Mouse (Mus musculus) intestine, embryonic 16.5 days (tissue): ENCODE measurements around the gene Golga4. TPM values are rescaled to one million over a fixed set of nuclear protein-coding genes. Genes with fewer than 3 reads are reported as not detected.
"Not testable (repeated sequence)": the region's sequence is repeated elsewhere in the genome, so short reads cannot be mapped to it uniquely, and the experiment has no call there.

Experiments
- ATAC-seq: fragments of 200-750 bp; cut with Nextera tagmentation; 2 replicates; pipeline ENCODE4 v1.8.0; 2017; ENCODE audit warnings: moderate TSS enrichment, moderate library complexity
- H3K27ac ChIP-seq: fragments of 300-500 bp; sonication (generic); 2 replicates; pipeline ENCODE4 v1.5.1; 2014; ENCODE audit warnings: mild to moderate bottlenecking, low read length
- H3K27me3 ChIP-seq: fragments of 300-500 bp; sonication (generic); replicated peaks from 2 replicates; pipeline ENCODE4 v1.6.1; 2014; ENCODE audit warnings: low read length, control low read depth, mixed read lengths; ENCODE audit not compliant: control insufficient read depth, insufficient read depth
- H3K36me3 ChIP-seq: fragments of 300-500 bp; sonication (generic); 2 replicates; pipeline ENCODE4 v1.6.1; 2014; ENCODE audit warnings: low read length, control low read depth; ENCODE audit not compliant: control insufficient read depth, insufficient read depth
- H3K4me1 ChIP-seq: fragments of 300-500 bp; sonication (generic); 2 replicates; pipeline ENCODE4 v1.6.1; 2014; ENCODE audit warnings: low read length, control low read depth, mixed read lengths; ENCODE audit not compliant: control insufficient read depth, insufficient read depth
- H3K4me2 ChIP-seq: fragments of 300-500 bp; sonication (generic); 2 replicates; pipeline ENCODE4 v1.6.1; 2014; ENCODE audit warnings: low read depth, low read length, control low read depth
- H3K4me3 ChIP-seq: fragments of 300-500 bp; sonication (generic); 2 replicates; pipeline ENCODE4 v1.5.1; 2014; ENCODE audit warnings: mild to moderate bottlenecking, low read length
- H3K9ac ChIP-seq: fragments of 300-500 bp; sonication (generic); 2 replicates; pipeline ENCODE4 v1.6.1; 2014; ENCODE audit warnings: low read depth, low read length
- H3K9me3 ChIP-seq: fragments of 300-500 bp; sonication (generic); 2 replicates; pipeline ENCODE4 v1.6.1; 2016; ENCODE audit warnings: low read length, control low read depth; ENCODE audit not compliant: control insufficient read depth
- WGBS: fragments of 180-500 bp; shearing (Covaris S2); extraction: QIAGEN DNeasy Blood & Tissue Kit; methylation state at CpG from one replicate; pipeline ENCODE4 v1.1.7; 2014; 5-methylcytosine and 5-hydroxymethylcytosine counted together
- polyA plus RNA-seq: library from polyadenylated mRNA; unstranded; fragments of >200 nt; fragmentation: Nextera tagmentation; extraction: Ambion mirVana; gene quantifications from 2 replicates; pipeline ENCODE4 v1.2.1, GENCODE M21; 2015

The Golga4 gene
- polyA plus RNA-seq, 1 experiment from 2014 or later = 52.2 TPM

- WGBS = 62% methylated on average over 4 of the region's 4 CpGs
- Histone ChIP-seq H3K4me2 (no peak overlapping the region), H3K27ac (no peak overlapping the region)
Measured at GRCm38 (mm10) chr9:118587115-118587514, 81.0 kb downstream of the Golga4 start.

GRCm38 (mm10) chr9:118589249-118589648 lies 83.2 kb downstream of the Golga4 start:
- Histone ChIP-seq H3K36me3 (no peaks in the 10 kb centered on the region), H3K27me3 (no peaks in the 10 kb centered on the region), H3K9ac (no peak overlapping the region), H3K4me3 (no peak overlapping the region), H3K4me1 (peaks cover 13% of the 10 kb centered on the region; the same call in 1 of the 2 replicates), H3K9me3 (no peaks in the 10 kb centered on the region), H3K4me2 (no peak overlapping the region), H3K27ac (no peak overlapping the region)
- no peak for ATAC-seq
- 33% methylated on average over 3 of the region's 3 CpGs for WGBS

More at GRCm38 (mm10) chr9:118587115-118587514, 81.0 kb downstream of the Golga4 start:
- no peak overlapping the region for H3K9ac ChIP-seq
- H3K36me3 ChIP-seq = no peaks in the 10 kb centered on the region
- ATAC-seq = peak; percentile 47; the same call in 1 of the 2 replicates
- peaks cover 13% of the 10 kb centered on the region; the same call in 1 of the 2 replicates for H3K4me1 ChIP-seq
- H3K9me3 ChIP-seq = no peaks in the 10 kb centered on the region
- no peak overlapping the region for H3K4me3 ChIP-seq
- no peaks in the 10 kb centered on the region for H3K27me3 ChIP-seq

GRCm38 (mm10) chr9:118590230-118590629 lies 84.2 kb downstream of the Golga4 start:
- Histone ChIP-seq H3K9me3 (no peaks in the 10 kb centered on the region), H3K27me3 (no peaks in the 10 kb centered on the region), H3K36me3 (no peaks in the 10 kb centered on the region), H3K4me2 (no peak overlapping the region), H3K4me1 (peaks cover 13% of the 10 kb centered on the region; the same call in 1 of the 2 replicates), H3K4me3 (no peak overlapping the region), H3K9ac (peak overlapping the region; percentile 4; the same call in 1 of the 2 replicates), H3K27ac (0 out of 2 replicates have a peak overlapping the region, but pooled peaks have one; percentile 6)
- peak; percentile 65 for ATAC-seq
- 54% methylated on average over 7 of the region's 7 CpGs for WGBS

- Histone ChIP-seq H3K4me1 (peaks cover 13% of the 10 kb centered on the region; the same call in 1 of the 2 replicates), H3K9me3 (no peaks in the 10 kb centered on the region), H3K27ac (no peak overlapping the region), H3K27me3 (no peaks in the 10 kb centered on the region), H3K9ac (no peak overlapping the region), H3K4me2 (no peak overlapping the region), H3K4me3 (no peak overlapping the region), H3K36me3 (no peaks in the 10 kb centered on the region)
- 69% methylated on average over 6 of the region's 6 CpGs for WGBS
- no peak for ATAC-seq
Measured at GRCm38 (mm10) chr9:118591633-118592032, 85.6 kb downstream of the Golga4 start.

GRCm38 (mm10) chr9:118592585-118593249 lies 86.7 kb downstream of the Golga4 start:
- no peak; the same call in 1 of the 2 replicates for ATAC-seq
- H3K4me3 ChIP-seq = no peak overlapping the region
- 49% methylated on average over 13 of the region's 13 CpGs for WGBS
- no peak overlapping the region for H3K9ac ChIP-seq
- H3K4me1 ChIP-seq = 0 out of 2 replicates have a peak, but pooled peaks cover 7% of the 10 kb centered on the region
- H3K36me3 ChIP-seq = no peaks in the 10 kb centered on the region
- no peaks in the 10 kb centered on the region for H3K27me3 ChIP-seq
- no peak overlapping the region for H3K27ac ChIP-seq
- no peaks in the 10 kb centered on the region for H3K9me3 ChIP-seq
- H3K4me2 ChIP-seq = no peak overlapping the region

- H3K4me1 ChIP-seq = 0 out of 2 replicates have a peak, but pooled peaks cover 7% of the 10 kb centered on the region
- H3K27ac ChIP-seq = no peak overlapping the region
- no peaks in the 10 kb centered on the region for H3K27me3 ChIP-seq
- no peaks in the 10 kb centered on the region for H3K9me3 ChIP-seq
- no peak overlapping the region for H3K9ac ChIP-seq
- no peaks in the 10 kb centered on the region for H3K36me3 ChIP-seq
- H3K4me3 ChIP-seq = no peak overlapping the region
- no peak overlapping the region for H3K4me2 ChIP-seq
- 84% methylated on average over 8 of the region's 8 CpGs for WGBS
- no peak for ATAC-seq
Measured at GRCm38 (mm10) chr9:118593443-118593842, 87.4 kb downstream of the Golga4 start.

- no peaks in the 10 kb centered on the region for H3K4me1 ChIP-seq
- H3K4me2 ChIP-seq = no peak overlapping the region
- H3K9me3 ChIP-seq = no peaks in the 10 kb centered on the region
- peak; percentile 85 for ATAC-seq
- H3K27ac ChIP-seq = no peak overlapping the region
- H3K4me3 ChIP-seq = no peak overlapping the region
- no peaks in the 10 kb centered on the region for H3K27me3 ChIP-seq
- H3K36me3 ChIP-seq = no peaks in the 10 kb centered on the region
- H3K9ac ChIP-seq = no peak overlapping the region
- 61% methylated on average over 7 of the region's 7 CpGs for WGBS
Measured at GRCm38 (mm10) chr9:118596767-118597166, 90.7 kb downstream of the Golga4 start.

GRCm38 (mm10) chr9:118600393-118600792 lies 94.3 kb downstream of the Golga4 start:
- not testable (repeated sequence) for H3K4me1 ChIP-seq, H3K4me3 ChIP-seq, ATAC-seq, H3K27ac ChIP-seq, H3K27me3 ChIP-seq, H3K9me3 ChIP-seq, H3K4me2 ChIP-seq, H3K9ac ChIP-seq, H3K36me3 ChIP-seq
- WGBS = 78% methylated on average over 3 of the region's 3 CpGs

- Histone ChIP-seq H3K4me3 (no peak overlapping the region), H3K27me3 (peaks cover under 1% of the 10 kb centered on the region; the same call in 1 of the 2 replicates), H3K9me3 (no peaks in the 10 kb centered on the region), H3K9ac (no peak overlapping the region), H3K4me1 (0 out of 2 replicates have a peak, but pooled peaks cover 6% of the 10 kb centered on the region), H3K4me2 (no peak overlapping the region), H3K27ac (no peak overlapping the region), H3K36me3 (no peaks in the 10 kb centered on the region)
- WGBS = 79% methylated on average over 5 of the region's 5 CpGs
- no peak for ATAC-seq
Measured at GRCm38 (mm10) chr9:118602576-118602975, 96.5 kb downstream of the Golga4 start.
